14 mouse cellular contexts compared by ENCODE assay signal in the genomic region with DNA sequence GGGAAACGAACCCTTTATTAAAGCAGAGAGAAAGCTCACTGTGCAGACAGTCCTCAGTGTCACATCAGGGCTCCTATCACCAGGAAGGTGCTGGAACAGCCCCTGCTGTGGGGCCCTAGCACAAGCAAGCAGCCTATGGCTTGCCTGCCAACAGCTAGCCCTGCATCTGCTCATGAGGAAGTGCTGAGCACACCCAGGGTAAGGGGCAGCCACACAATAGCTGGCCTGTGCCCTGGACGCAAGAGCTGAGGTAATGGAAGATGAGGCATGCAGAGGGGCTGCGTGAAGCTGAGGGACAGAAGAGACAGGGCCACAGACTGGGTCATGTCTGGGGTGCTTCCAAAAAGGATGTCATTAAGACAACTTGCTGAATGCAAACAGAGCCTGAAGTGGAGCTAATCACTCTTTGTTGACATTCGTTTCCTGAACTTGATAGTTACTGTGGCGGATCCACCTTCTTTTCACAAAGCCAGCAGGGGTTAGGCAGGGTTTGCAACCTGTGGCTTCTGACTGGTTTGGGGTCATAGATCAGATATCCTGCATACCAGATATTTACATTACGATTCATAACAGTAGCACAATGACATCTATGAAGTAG.
DNase-seq lines count a peak whose midpoint lies in the region; ATAC-seq lines count a peak whose summit lies in the region.
"Had no signal": no experiment of that assay in that cellular context is flagged by ENCODE, and none has a peak within 500 bp of the region (broad histone marks: within the 10 kb centered on the region; RNA-seq: fewer than 3 reads in every experiment).

No protein-coding gene starts in this region.

- H3K4me1 ChIP-seq in kidney, embryonic 15.5 days = peaks cover 39% of the 10 kb centered on the region
- H3K4me1 ChIP-seq in heart, embryonic 14.5 days (ENCODE audit: control insufficient read depth in 2 of 2, insufficient read depth in 2 of 2, low read length in 2 of 2) = peaks cover 44 to 50% of the 10 kb centered on the region in 2 experiments

- no peak for ATAC-seq in kidney, embryonic 15.5 days (replicated peaks; ENCODE audit: low FRiP score)
- peak; percentile 55; the same call in 1 of the 2 replicates for ATAC-seq in heart, embryonic 14.5 days (ENCODE audit: insufficient number of reproducible peaks, insufficient read depth, low FRiP score, low read depth)
- ATAC-seq in monocyte, adult 5-6 weeks (replicated peaks; ENCODE audit: insufficient number of reproducible peaks, low FRiP score, low TSS enrichment, poor library complexity, severe bottlenecking) = no peak

- no peak overlapping the region for H3K4me2 ChIP-seq in kidney, embryonic 15.5 days
- H3K4me2 ChIP-seq in heart, embryonic 14.5 days (ENCODE audit: low read length) = peak overlapping the region; percentile 22
- H3K4me2 ChIP-seq: hindbrain, embryonic 14.5 days; liver, embryonic 15.5 days had no signal

- intact Hi-C loops in left cerebral cortex, postnatal 25 days (cut with DNase I) = loop anchor here (2.0 to 10.0 kb wide), 3 partner anchors 97 to 201 kb away; no protein-coding TSS in a partner anchor

- no peaks in the 10 kb centered on the region for H3K36me3 ChIP-seq in kidney, embryonic 15.5 days
- H3K36me3 ChIP-seq in heart, embryonic 14.5 days (ENCODE audit: control insufficient read depth, insufficient read depth, low read length) = no peaks in the 10 kb centered on the region
- H3K36me3 ChIP-seq: liver, embryonic 15.5 days had no signal

- 0 out of 2 replicates have a peak overlapping the region, but pooled peaks have one; percentile 32 for H3K27ac ChIP-seq in kidney, embryonic 15.5 days
- peak overlapping the region; percentile 49 to 84 for H3K27ac ChIP-seq in heart, embryonic 14.5 days (replicated peaks in 1 of 2; ENCODE audit: control insufficient read depth in 1 of 2, insufficient read depth in 1 of 2, low read depth in 2 of 2, low read length in 2 of 2)
- H3K27ac ChIP-seq: hindbrain, embryonic 14.5 days; liver, embryonic 15.5 days had no signal

- H3K9ac ChIP-seq in kidney, embryonic 15.5 days = no peak overlapping the region
- H3K9ac ChIP-seq in heart, embryonic 14.5 days (ENCODE audit: low read length) = 0 out of 2 replicates have a peak overlapping the region, but pooled peaks have one; percentile 35
- H3K9ac ChIP-seq: hindbrain, embryonic 14.5 days; liver, embryonic 15.5 days had no signal

- WGBS in kidney, embryonic 15.5 days = 35% methylated on average over 6 of the region's 6 CpGs
- 13% methylated on average over 6 of the region's 6 CpGs for WGBS in heart, embryonic 14.5 days

- no peaks in the 10 kb centered on the region for H3K27me3 ChIP-seq in kidney, embryonic 15.5 days
- H3K27me3 ChIP-seq in heart, embryonic 14.5 days (ENCODE audit: control insufficient read depth, insufficient read depth, low read length) = no peaks in the 10 kb centered on the region
- H3K27me3 ChIP-seq: liver, embryonic 15.5 days had no signal

- H3K9me3 ChIP-seq in kidney, embryonic 15.5 days (replicated peaks) = no peaks in the 10 kb centered on the region
- H3K9me3 ChIP-seq in heart, embryonic 14.5 days (ENCODE audit: control insufficient read depth, low read length) = no peaks in the 10 kb centered on the region
- H3K9me3 ChIP-seq: liver, embryonic 15.5 days had no signal

- no peak for DNase-seq in kidney, adult 11 months
- DNase-seq in ES-CJ7 (ENCODE audit: low read depth, low spot score) = peak; percentile 57
- DNase-seq in lung, postnatal 10 days = peak; percentile 51
- DNase-seq in thymus, postnatal 36 days = no peak
- no peak for DNase-seq in left cerebral cortex, postnatal 25 days (ENCODE audit: low spot score in 2 of 2)
- DNase-seq: cerebellum, postnatal 25 days; kidney, postnatal 10 days; thymus, postnatal 25 days had no signal

- no peak overlapping the region for H3K4me3 ChIP-seq in kidney, embryonic 15.5 days (replicated peaks)
- H3K4me3 ChIP-seq in heart, embryonic 14.5 days (ENCODE audit: control insufficient read depth in 1 of 2, insufficient read depth in 1 of 2, low read depth in 1 of 2, low read length in 2 of 2) = no peak overlapping the region
- H3K4me3 ChIP-seq: erythroblast, embryonic 14.5 days; liver, embryonic 15.5 days had no signal

Comparison
In these comparisons a context has a peak if more than half of its experiments do, and no peak if none do; other contexts are left out.
1. DNase-seq: peak in ES-CJ7 (single experiment) and lung, postnatal 10 days (single experiment); none in kidney, adult 11 months (single experiment), thymus, postnatal 36 days (0 of 2) and left cerebral cortex, postnatal 25 days (0 of 2).